ENCODE assay signal across 7 mouse cellular contexts in genomic region chr1:164275455-164275954, GRCm38 (mm10). TPM values are rescaled to one million over a fixed set of nuclear protein-coding genes. Genes with fewer than 3 reads are reported as not detected.
A peak's percentile ranks its signal among the peaks of the same experiment; 100 is the strongest.
DNase-seq lines count a peak whose midpoint lies in the region; ATAC-seq lines count a peak whose summit lies in the region.

Ccdc181 (plus strand) TSS chr1:164275585.

- H3K4me1 ChIP-seq in embryonic facial prominence, embryonic 11.5 days (ENCODE audit: control insufficient read depth, insufficient read depth, low read length): no peaks in the 10 kb centered on the region
- H3K4me1 ChIP-seq in limb, embryonic 11.5 days (ENCODE audit: control insufficient read depth, insufficient read depth, low read length): no peaks in the 10 kb centered on the region
- H3K4me1 ChIP-seq in midbrain, embryonic 14.5 days (ENCODE audit: control insufficient read depth, insufficient read depth, low read length): no peaks in the 10 kb centered on the region

- H3K36me3 ChIP-seq in embryonic facial prominence, embryonic 11.5 days (replicated peaks; ENCODE audit: control insufficient read depth, insufficient read depth, low read depth, low read length): no peaks in the 10 kb centered on the region
- no peaks in the 10 kb centered on the region for H3K36me3 ChIP-seq in limb, embryonic 11.5 days (ENCODE audit: control insufficient read depth, insufficient read depth, low read length)
- H3K36me3 ChIP-seq in midbrain, embryonic 14.5 days (ENCODE audit: control insufficient read depth, insufficient read depth, low read length): 0 out of 2 replicates have a peak, but pooled peaks cover 9% of the 10 kb centered on the region

- DNase-seq in adrenal gland, postnatal 14 days: peak; percentile 97
- peak; percentile 92 for DNase-seq in embryonic facial prominence, embryonic 11.5 days (ENCODE audit: low spot score)
- DNase-seq in heart, adult 11 months: peak; percentile 100
- peak; percentile 93 for DNase-seq in kidney, adult 18-20 months
- DNase-seq in limb, embryonic 11.5 days (ENCODE audit: low spot score): peak; percentile 90
- peak; percentile 97 for DNase-seq in midbrain, embryonic 14.5 days
- peak; percentile 93 to 94 for DNase-seq in spleen, adult 18-20 months

- ATAC-seq in embryonic facial prominence, embryonic 11.5 days (replicated peaks; ENCODE audit: insufficient number of reproducible peaks, low FRiP score, low TSS enrichment, low read depth): peak; percentile 98
- peak; percentile 92 for ATAC-seq in limb, embryonic 11.5 days (ENCODE audit: insufficient number of reproducible peaks, low FRiP score, low TSS enrichment, low read depth)
- peak; percentile 99 for ATAC-seq in midbrain, embryonic 14.5 days (ENCODE audit: low FRiP score, low TSS enrichment)

- peak within 1 kb of the TSS; percentile 51 for H3K4me3 ChIP-seq in embryonic facial prominence, embryonic 11.5 days (ENCODE audit: low read depth, low read length)
- H3K4me3 ChIP-seq in limb, embryonic 11.5 days (ENCODE audit: low read depth, low read length): peak within 1 kb of the TSS; percentile 59
- H3K4me3 ChIP-seq in midbrain, embryonic 14.5 days (replicated peaks; ENCODE audit: low read depth, low read length): peak within 1 kb of the TSS; percentile 65

- under 1% methylated on average over 31 of the region's 31 CpGs for WGBS in embryonic facial prominence, embryonic 11.5 days
- WGBS in limb, embryonic 11.5 days: under 1% methylated on average over 31 of the region's 31 CpGs
- WGBS in midbrain, embryonic 14.5 days: under 1% methylated on average over 31 of the region's 31 CpGs

- peak within 1 kb of the TSS; percentile 18 for H3K9ac ChIP-seq in embryonic facial prominence, embryonic 11.5 days (replicated peaks; ENCODE audit: low read length)
- H3K9ac ChIP-seq in limb, embryonic 11.5 days (ENCODE audit: low read length): peak within 1 kb of the TSS; percentile 70
- peak within 1 kb of the TSS; percentile 62 for H3K9ac ChIP-seq in midbrain, embryonic 14.5 days (replicated peaks; ENCODE audit: low read length)

- no peaks in the 10 kb centered on the region for H3K27me3 ChIP-seq in embryonic facial prominence, embryonic 11.5 days (ENCODE audit: control insufficient read depth, insufficient read depth, low read length)
- no peaks in the 10 kb centered on the region for H3K27me3 ChIP-seq in limb, embryonic 11.5 days (ENCODE audit: control insufficient read depth, insufficient read depth, low read length)
- H3K27me3 ChIP-seq in midbrain, embryonic 14.5 days (ENCODE audit: control insufficient read depth, insufficient read depth, low read length): no peaks in the 10 kb centered on the region

- H3K4me2 ChIP-seq in embryonic facial prominence, embryonic 11.5 days (ENCODE audit: low read depth, low read length): peak within 1 kb of the TSS; percentile 48
- peak within 1 kb of the TSS; percentile 90 for H3K4me2 ChIP-seq in limb, embryonic 11.5 days (ENCODE audit: low read depth, severe bottlenecking)
- H3K4me2 ChIP-seq in midbrain, embryonic 14.5 days (ENCODE audit: low read length): peak within 1 kb of the TSS; percentile 77

- H3K27ac ChIP-seq in embryonic facial prominence, embryonic 11.5 days (replicated peaks; ENCODE audit: low read depth, low read length): no peak within 1 kb of the TSS
- H3K27ac ChIP-seq in limb, embryonic 11.5 days (replicated peaks; ENCODE audit: low read depth, low read length): no peak within 1 kb of the TSS
- peak within 1 kb of the TSS; percentile 87 for H3K27ac ChIP-seq in midbrain, embryonic 14.5 days (replicated peaks; ENCODE audit: low read depth, low read length)

- no peaks in the 10 kb centered on the region for H3K9me3 ChIP-seq in embryonic facial prominence, embryonic 11.5 days (replicated peaks; ENCODE audit: control insufficient read depth, low read length)
- no peaks in the 10 kb centered on the region for H3K9me3 ChIP-seq in limb, embryonic 11.5 days (ENCODE audit: control insufficient read depth, low read length)
- no peaks in the 10 kb centered on the region for H3K9me3 ChIP-seq in midbrain, embryonic 14.5 days (ENCODE audit: control insufficient read depth, low read length)

RNA-seq across cellular contexts. Expression of gene Ccdc181, which starts in this region (rescaled TPM):
- total RNA-seq in adrenal gland, postnatal 14 days (2021): 8.2 and 9.8 TPM in 2 replicates
- 8.7 and 9.6 TPM in 2 replicates for polyA plus RNA-seq in embryonic facial prominence, embryonic 11.5 days (2014; fragmentation: Nextera tagmentation; extraction: Ambion mirVana)
- polyA plus RNA-seq in limb, embryonic 11.5 days (2014; fragmentation: Nextera tagmentation; extraction: Ambion mirVana): 8.7 and 10.2 TPM in 2 replicates
- 19.9 and 25.4 TPM in 2 replicates for polyA plus RNA-seq in midbrain, embryonic 14.5 days (2014; fragmentation: Nextera tagmentation; extraction: Ambion mirVana)

Comparison
In these comparisons a context has a peak if more than half of its experiments do, and no peak if none do; other contexts are left out.
1. H3K9ac ChIP-seq: peak in every context shown above with its lines; median percentile 70 in limb, embryonic 11.5 days; 62 in midbrain, embryonic 14.5 days; 18 in embryonic facial prominence, embryonic 11.5 days.